Mouse (Mus musculus) liver, adult 2 months (tissue): ENCODE data around the gene Pak4. TPM values are rescaled to one million over a fixed set of nuclear protein-coding genes. Genes with fewer than 3 reads are reported as not detected.

Source experiments
- DNase-seq: peaks from one replicate; pipeline ENCODE4 v3.0.0-alpha.2; 2011; ENCODE audit warnings: low read depth, low spot score; ENCODE audit errors: extremely low read depth
- H3K27ac ChIP-seq: fragments of 200-500 bp; replicated peaks from 2 replicates; pipeline ENCODE4 v1.5.1; 2012; ENCODE audit warnings: low read depth, mild to moderate bottlenecking, control low read depth, inconsistent platforms, low read length; ENCODE audit not compliant: insufficient read depth
- H3K27me3 ChIP-seq: fragments of 200-500 bp; 2 replicates; pipeline ENCODE4 v1.6.1; 2012; ENCODE audit warnings: mild to moderate bottlenecking, moderate library complexity, low read length, inconsistent platforms; ENCODE audit not compliant: control insufficient read depth, insufficient read depth
- H3K36me3 ChIP-seq: fragments of 200-500 bp; 2 replicates; pipeline ENCODE4 v1.6.1; 2012; ENCODE audit warnings: low read length, inconsistent platforms; ENCODE audit not compliant: control insufficient read depth, insufficient read depth
- H3K4me1 ChIP-seq: fragments of 200-500 bp; 2 replicates; pipeline ENCODE4 v1.6.1; 2011; ENCODE audit warnings: low read length; ENCODE audit not compliant: control insufficient read depth, insufficient read depth
- H3K4me3 ChIP-seq: fragments of 200-500 bp; 2 replicates; pipeline ENCODE4 v1.5.1; 2011; ENCODE audit warnings: low read depth, mild to moderate bottlenecking, control low read depth, low read length, moderate library complexity; ENCODE audit not compliant: insufficient read depth
- H3K79me2 ChIP-seq: fragments of 200-500 bp; 2 replicates; pipeline ENCODE4 v1.6.1; 2012; ENCODE audit warnings: inconsistent platforms, mild to moderate bottlenecking, low read length, moderate library complexity; ENCODE audit not compliant: control insufficient read depth, insufficient read depth
- H3K9ac ChIP-seq: fragments of 200-500 bp; 2 replicates; pipeline ENCODE4 v1.6.1; 2012; ENCODE audit warnings: low read depth, mild to moderate bottlenecking, control low read depth, inconsistent platforms, low read length
- CTCF ChIP-seq: fragments of 200-500 bp; IDR thresholded peaks from 2 replicates; pipeline ENCODE4 v1.5.1; 2011; ENCODE audit warnings: low read depth, low read length, control low read depth
- POLR2A ChIP-seq: fragments of 200-500 bp; IDR thresholded peaks from 2 replicates; pipeline ENCODE4 v1.6.1; 2011; ENCODE audit warnings: low read length, control low read depth; ENCODE audit not compliant: insufficient read depth; ENCODE audit errors: extremely low read depth
- WGBS: fragments of 180-500 bp; shearing (Covaris S2); methylation state at CpG from one replicate; pipeline ENCODE4 v1.1.7; 2018; 5-methylcytosine and 5-hydroxymethylcytosine counted together
- polyA plus RNA-seq: library from polyadenylated mRNA; depleted of rRNA; stranded (reverse); fragments of >200 nt; gene quantifications from 2 replicates; pipeline ENCODE4 v1.2.3, GENCODE M21; 2012
- total RNA-seq: library from RNA; depleted of rRNA; stranded (reverse); fragments of >200 nt; gene quantifications from 2 replicates; pipeline ENCODE4 v1.2.3, GENCODE M21; 2014

Pak4 gene
- total and polyA plus RNA-seq, 2 experiments = 4.0 to 14.9 TPM

DNA sequence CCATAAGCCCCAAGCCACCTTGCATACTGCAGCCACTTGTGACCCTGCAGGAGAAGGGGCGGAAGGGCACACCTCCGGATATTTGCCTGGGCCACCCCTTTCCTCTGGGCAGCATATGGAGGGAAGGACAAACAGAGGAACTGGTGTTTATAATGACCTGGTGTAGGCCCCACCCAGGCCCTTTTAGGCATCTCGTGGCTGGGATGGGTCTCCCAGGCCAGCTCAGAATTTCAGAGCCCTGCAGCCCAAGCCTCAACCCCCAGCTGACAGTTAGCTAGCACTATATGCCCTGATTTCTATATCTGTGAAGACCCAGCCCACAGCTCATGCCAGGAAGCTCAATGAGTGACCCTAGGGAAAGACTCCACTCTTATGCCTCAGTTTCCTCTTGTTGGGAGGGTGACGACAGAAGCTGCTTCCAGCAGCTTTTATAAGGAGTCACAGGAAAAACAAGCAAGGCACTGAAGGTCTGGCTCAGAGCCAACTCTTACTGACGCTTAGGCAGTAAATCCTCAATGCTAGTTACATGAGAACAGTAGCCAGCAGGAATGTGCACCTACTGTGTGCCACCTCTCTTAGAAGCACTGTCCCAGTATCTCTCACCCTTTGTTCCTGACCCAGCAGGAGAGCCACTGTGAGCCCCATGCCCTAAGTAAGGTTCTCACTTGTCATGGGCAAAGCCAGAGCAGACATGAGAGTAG is 26.9 kb downstream of the Pak4 start:
- 17% methylated on average over 5 of the region's 5 CpGs for WGBS
- H3K36me3 ChIP-seq = no peaks in the 10 kb centered on the region
- no peak overlapping the region for H3K9ac ChIP-seq
- H3K27me3 ChIP-seq = no peaks in the 10 kb centered on the region
- H3K79me2 ChIP-seq = 0 out of 2 replicates have a peak, but pooled peaks cover 2% of the 10 kb centered on the region
- peak; percentile 46 for DNase-seq
- peaks cover 16% of the 10 kb centered on the region for H3K4me1 ChIP-seq
- H3K27ac ChIP-seq = no peak overlapping the region
- TF ChIP-seq CTCF (no peak), POLR2A (no peak)
- H3K4me3 ChIP-seq = no peak overlapping the region

DNA sequence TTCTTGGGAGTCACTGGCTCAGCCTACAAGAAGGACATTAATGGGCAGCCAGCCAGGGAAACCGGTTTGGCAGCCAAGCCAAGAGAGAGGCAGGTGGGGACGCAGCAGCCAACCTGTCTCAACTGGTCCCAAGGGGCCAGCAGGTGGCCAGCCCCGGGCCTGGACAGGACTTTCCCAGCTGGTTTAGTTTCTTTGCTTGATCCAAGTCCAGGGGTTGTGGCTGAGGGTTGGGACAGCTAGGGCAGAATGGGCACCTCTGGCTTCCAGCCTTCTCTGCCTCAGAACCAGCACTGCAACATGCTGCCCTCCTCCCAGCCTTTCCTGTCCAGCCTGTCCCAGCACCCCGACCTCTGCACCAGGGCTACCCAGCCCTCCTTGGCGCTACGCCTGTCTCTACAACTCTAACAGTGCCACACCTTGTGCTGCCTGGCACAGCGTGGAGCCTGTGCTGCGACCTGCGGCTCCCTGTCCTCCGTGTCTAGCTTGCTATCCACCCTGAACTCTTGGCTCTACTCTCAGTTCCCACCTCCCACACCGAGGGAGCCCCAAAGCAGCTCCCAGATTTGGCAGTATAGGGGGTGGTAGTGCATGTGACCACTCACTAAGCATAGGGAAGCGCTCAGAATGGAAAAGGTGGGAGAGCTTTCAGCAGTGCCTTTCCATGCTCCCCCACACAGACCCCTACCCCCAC is 27.5 kb downstream of the Pak4 start:
- Histone ChIP-seq H3K36me3 (no peaks in the 10 kb centered on the region), H3K4me3 (no peak overlapping the region), H3K4me1 (peaks cover 16% of the 10 kb centered on the region), H3K9ac (no peak overlapping the region), H3K79me2 (no peaks in the 10 kb centered on the region), H3K27me3 (no peaks in the 10 kb centered on the region), H3K27ac (peak overlapping the region; percentile 27)
- peak; percentile 97 for DNase-seq
- WGBS = 27% methylated on average over 12 of the region's 12 CpGs
- TF ChIP-seq CTCF (peak; percentile 55), POLR2A (no peak)

DNA sequence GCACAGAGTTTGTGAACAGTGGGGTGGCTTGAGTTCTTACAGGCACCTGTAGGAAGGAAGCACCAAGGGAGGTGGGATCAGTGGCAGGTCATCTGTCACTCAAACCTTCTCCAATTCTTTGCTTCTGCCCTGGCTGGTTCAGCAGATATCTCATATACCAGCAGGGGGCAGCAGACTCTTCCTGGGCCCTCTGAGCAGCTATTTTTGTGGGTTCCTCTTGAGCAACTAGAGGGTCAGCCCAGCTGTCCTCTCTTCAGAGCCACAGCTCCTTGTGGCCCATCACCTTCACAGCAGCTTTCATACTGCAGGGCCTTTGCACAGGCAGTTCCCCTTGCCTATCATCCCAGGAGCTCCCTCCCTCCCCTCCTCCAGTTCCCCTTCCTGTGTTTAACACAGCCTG is 29.7 kb downstream of the Pak4 start:
- Histone ChIP-seq H3K79me2 (no peaks in the 10 kb centered on the region), H3K4me3 (no peak overlapping the region), H3K27ac (no peak overlapping the region), H3K9ac (no peak overlapping the region), H3K4me1 (peaks cover 11% of the 10 kb centered on the region), H3K27me3 (no peaks in the 10 kb centered on the region), H3K36me3 (no peaks in the 10 kb centered on the region)
- DNase-seq = no peak
- TF ChIP-seq POLR2A (no peak), CTCF (peak; percentile 65)

DNA sequence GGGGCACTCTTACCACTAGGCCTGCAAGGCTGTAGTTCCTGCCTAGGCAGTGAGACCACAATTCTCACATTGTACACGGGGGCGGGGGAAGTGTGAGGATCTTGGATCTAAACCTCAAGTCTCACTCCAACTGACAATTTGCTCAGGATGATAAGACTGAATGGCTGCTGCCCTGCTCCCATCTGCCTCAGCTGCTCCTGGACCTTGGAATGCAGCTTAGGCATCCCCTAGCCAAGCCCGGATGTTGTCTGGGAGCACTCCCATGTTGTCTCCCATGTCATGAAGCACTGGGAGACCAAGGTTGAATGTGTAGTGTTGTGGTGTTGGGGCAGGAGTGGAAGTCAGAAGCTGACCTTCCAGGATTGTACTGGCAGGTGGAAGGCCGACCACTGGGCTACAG is 30.4 kb downstream of the Pak4 start:
- H3K9ac ChIP-seq = no peak overlapping the region
- H3K27ac ChIP-seq = no peak overlapping the region
- no peaks in the 10 kb centered on the region for H3K27me3 ChIP-seq
- no peak overlapping the region for H3K4me3 ChIP-seq
- TF ChIP-seq CTCF = no peak
- no peak for TF ChIP-seq POLR2A
- 87% methylated on average over 4 of the region's 4 CpGs for WGBS
- no peaks in the 10 kb centered on the region for H3K36me3 ChIP-seq
- H3K79me2 ChIP-seq = no peaks in the 10 kb centered on the region
- H3K4me1 ChIP-seq = peaks cover 11% of the 10 kb centered on the region
- no peak for DNase-seq

DNA sequence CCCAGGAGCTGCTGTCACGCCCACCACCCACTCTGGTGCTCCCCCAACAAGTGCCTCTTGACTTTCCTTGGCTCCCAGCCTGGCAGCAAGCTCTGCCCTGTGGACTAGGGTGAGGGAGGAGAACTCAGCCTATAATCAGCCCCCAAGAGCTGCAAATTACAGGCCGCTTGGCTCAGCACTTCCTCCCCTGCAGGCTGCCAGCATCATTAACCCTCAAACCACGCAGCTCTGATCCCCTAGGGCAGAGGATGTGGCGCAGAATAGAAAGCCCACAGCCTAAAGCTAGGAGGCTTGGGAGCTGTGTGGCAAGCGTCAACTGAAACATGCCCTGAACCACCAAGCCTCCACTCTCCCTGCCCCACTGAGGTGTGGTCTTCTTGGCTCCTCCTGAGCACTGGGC is 32.6 kb downstream of the Pak4 start:
- TF ChIP-seq CTCF (no peak), POLR2A (no peak)
- H3K4me1 ChIP-seq = peaks cover 5% of the 10 kb centered on the region; the same call in 1 of the 2 replicates
- 0 out of 2 replicates have a peak, but pooled peaks cover 2% of the 10 kb centered on the region for H3K36me3 ChIP-seq
- no peak overlapping the region for H3K27ac ChIP-seq
- no peak overlapping the region for H3K4me3 ChIP-seq
- 91% methylated on average over 5 of the region's 5 CpGs for WGBS
- H3K9ac ChIP-seq = no peak overlapping the region
- H3K79me2 ChIP-seq = no peaks in the 10 kb centered on the region
- no peak for DNase-seq
- no peaks in the 10 kb centered on the region for H3K27me3 ChIP-seq

DNA sequence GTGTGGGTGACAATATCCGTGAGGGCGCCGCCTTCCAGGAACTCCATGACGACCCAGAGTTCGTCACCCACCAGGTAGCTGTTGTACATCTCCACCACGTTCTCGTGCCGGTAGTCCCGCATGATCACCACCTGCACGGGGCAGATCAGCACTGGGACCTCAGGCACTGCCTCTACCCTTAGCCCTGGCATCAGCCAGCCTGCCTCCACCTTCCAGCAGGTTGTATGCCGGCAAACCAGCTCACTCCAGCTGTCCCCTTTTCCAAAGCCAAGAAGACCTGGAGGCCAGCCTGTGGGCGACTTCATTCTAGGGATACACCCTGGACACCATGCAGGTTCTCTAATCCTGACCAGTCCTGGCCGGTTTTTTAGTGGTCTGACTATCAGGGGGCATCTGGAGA is 35.0 kb downstream of the Pak4 start:
- no peak for TF ChIP-seq CTCF
- no peak for TF ChIP-seq POLR2A
- Histone ChIP-seq H3K9ac (no peak overlapping the region), H3K4me3 (no peak overlapping the region), H3K27ac (no peak overlapping the region), H3K79me2 (no peaks in the 10 kb centered on the region), H3K27me3 (no peaks in the 10 kb centered on the region), H3K36me3 (peaks cover 4% of the 10 kb centered on the region; the same call in 1 of the 2 replicates), H3K4me1 (no peaks in the 10 kb centered on the region)
- no peak for DNase-seq
- 97% methylated on average over 13 of the region's 13 CpGs for WGBS
